Mouse (Mus musculus): ENCODE measurements around the gene Pdk2.

Pdk2 gene

GRCm38 (mm10) chr11:95001584-95002347 is 39.4 kb downstream of the Pdk2 start:
- no peak for DNase-seq (ENCODE audit: low read depth)

- no peak for DNase-seq (ENCODE audit: low read depth)
Measured at GRCm38 (mm10) chr11:95001058-95001457, 40.1 kb downstream of the Pdk2 start.

DNA sequence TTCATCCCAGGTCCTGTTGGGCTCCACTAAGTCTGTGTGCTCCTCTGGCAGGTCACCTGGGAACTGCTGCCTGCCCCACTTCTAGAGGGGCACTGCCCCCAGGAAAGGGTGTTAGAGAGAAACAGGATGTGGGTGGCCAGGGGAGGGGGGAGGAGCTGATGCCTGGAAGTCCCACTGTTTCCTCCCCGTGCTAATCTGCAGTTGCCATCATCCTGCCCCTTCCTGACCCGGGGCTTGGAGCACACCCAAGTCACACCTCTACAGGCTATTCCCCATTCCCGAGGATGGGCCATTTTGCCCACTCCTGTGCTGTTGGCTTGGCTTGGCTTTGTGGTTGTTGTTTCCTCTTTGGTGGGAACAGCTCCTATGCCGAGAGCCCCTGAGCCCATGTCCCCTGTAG is 40.6 kb downstream of the Pdk2 start:
- DNase-seq (ENCODE audit: low read depth), result no peak

DNA sequence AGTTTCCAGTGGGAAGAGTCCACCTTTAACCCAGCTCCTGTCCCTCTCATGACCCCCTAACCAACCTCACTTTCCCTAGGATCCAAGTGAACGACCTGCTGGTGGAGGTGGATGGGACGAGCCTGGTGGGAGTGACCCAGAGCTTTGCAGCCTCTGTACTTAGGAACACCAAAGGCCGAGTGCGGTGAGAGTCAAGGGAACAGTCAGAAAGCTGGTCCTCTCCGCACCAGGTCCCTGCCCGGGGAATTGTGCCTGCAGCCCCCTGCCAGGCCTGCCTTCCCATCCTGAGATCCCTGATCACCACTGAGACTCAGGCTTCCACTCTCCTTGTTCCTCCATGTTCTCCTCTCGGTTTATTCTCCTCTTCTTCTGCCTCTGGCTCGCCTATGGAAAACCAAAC is 41.0 kb downstream of the Pdk2 start:
- DNase-seq (ENCODE audit: low read depth), result no peak

GRCm38 (mm10) chr11:94998041-94998531 is 43.1 kb downstream of the Pdk2 start:
- DNase-seq (ENCODE audit: low read depth), result no peak

- DNase-seq (ENCODE audit: low read depth), result no peak
Measured at GRCm38 (mm10) chr11:94997596-94997995, 43.6 kb downstream of the Pdk2 start.

DNA sequence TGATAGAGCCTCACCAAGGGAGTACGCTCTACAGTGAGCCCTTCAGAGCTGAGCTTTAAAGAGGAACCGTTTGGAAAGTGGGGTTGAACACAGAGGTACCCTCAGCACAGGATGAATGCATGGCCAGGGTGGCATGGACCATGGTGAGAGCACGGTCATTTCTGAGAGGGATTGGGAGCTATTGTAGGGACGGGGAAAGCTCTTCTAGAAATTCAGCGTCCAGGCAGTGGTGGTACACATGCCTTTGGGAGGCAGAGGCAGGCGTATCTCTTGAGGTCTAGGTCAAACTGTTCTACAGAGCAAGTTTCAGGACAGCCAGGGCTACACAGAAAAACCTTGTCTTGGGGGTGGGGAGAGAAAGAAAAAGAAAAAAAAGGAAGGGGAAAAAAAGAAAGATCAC is 44.2 kb downstream of the Pdk2 start:
- DNase-seq (ENCODE audit: low read depth), result no peak

DNA sequence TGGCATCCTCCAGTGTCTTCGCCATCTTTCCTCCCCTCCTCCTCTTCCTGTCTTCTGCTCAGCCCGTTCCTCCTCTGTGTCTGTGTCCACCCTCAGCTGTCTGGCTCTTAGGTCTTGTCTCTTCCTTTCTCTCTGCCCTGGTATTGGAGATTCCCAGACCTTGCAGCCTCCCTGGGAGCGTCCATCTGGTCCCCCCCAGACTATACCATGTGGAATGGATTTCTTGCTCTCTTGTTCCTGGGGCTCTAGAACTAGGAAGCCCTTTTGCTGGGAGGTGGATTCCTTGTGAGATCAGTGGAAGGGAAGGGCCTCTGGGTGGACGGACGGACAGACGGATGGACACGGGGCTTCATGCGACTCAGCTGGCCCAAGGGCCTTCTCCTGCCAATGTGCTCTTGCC is 45.1 kb downstream of the Pdk2 start:
- no peak for DNase-seq (ENCODE audit: low read depth)

DNA sequence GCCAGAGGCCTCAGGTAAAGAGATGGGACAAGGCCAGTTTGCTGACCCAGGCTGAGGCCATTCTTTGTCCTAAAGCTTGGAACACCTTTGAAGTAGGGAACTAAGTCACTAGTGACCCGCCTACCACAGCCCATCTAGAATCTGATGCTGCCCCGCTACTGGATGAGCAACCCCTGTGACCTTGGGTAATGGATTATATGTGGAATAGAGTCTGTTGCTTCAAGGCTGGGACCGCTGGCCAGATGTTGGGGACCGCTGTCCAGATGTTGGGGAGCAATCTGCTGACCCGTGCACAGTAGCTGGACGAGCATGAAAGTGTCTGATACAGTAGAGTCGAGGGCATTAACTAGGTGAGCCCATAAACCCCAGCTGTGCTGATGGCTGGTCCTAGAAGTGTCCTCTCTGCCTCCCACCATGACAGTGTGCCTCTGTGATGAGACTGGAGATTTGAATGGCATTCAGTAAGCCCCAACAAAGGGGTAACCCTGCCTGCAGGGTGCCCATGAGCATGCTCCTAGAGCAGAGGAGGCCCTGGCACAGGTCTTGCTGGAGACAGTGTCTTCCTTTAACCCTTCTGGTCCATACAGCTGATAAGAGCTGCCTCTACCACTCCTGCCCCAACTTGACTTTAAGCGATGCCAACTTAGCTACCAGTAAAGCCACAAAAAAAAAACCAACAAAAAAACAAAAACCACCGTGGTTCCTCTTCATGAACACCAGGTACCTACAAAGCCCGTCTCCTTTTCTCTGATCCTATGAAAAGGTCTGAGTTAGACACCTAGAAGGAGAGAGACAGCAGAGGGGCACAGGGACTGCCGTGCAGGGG is 46.0 kb downstream of the Pdk2 start:
- no peak for DNase-seq (ENCODE audit: low read depth)

GRCm38 (mm10) chr11:94994208-94994814 is 46.8 kb downstream of the Pdk2 start:
- no peak for DNase-seq (ENCODE audit: low read depth)

GRCm38 (mm10) chr11:94992754-94993606 is 48.2 kb downstream of the Pdk2 start:
- DNase-seq (ENCODE audit: low read depth), result no peak

DNA sequence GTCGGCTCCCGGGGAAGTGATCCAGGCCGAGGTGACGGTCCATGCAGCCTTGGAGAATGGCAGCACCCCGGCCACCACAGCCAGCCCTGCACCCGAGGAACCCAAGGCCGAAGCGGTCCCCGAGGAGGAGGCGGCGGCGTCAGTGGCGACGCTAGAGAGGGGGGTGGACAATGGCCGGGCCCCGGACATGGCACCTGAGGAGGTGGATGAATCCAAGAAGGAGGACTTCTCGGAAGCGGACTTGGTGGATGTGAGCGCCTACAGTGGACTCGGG is 48.7 kb downstream of the Pdk2 start:
- no peak for DNase-seq (ENCODE audit: low read depth)

DNA sequence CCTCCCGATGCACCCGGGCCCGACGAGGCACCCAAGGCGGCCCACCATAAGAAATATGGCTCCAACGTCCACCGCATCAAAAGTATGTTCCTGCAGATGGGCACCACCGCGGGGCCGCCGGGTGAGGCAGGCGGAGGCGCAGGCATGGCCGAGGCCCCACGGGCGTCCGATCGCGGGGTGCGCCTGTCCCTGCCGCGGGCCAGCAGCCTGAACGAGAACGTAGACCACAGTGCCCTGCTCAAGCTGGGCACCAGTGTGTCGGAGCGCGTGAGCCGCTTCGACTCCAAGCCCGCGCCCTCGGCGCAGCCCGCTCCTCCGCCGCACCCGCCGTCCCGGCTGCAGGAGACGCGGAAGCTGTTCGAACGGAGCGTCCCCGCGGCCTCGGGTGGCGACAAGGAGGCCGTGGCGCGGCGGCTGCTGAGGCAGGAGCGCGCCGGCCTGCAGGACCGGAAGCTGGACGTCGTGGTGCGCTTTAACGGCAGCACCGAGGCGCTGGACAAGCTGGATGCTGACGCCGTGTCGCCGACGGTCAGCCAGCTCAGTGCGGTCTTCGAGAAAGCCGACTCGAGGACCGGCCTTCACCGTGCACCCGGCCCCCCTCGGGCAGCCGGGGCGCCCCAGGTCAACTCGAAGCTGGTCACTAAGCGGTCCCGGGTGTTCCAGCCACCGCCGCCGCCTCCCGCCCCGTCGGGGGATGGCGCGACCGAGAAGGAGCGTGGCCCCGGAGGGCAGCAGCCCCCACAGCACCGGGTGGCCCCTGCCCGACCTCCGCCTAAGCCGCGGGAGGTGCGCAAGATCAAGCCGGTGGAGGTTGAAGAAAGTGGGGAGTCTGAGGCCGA is 49.3 kb downstream of the Pdk2 start:
- DNase-seq (ENCODE audit: low read depth), result no peak

- DNase-seq (ENCODE audit: low read depth), result peak; percentile 85
Measured at GRCm38 (mm10) chr11:94990749-94991577, 50.2 kb downstream of the Pdk2 start, which contains the start of gene Ppp1r9b. Gene Ppp1r9b, plus strand, starts transcription at chr11:94991035.

- DNase-seq (ENCODE audit: low read depth), result no peak
Measured at GRCm38 (mm10) chr11:94990102-94990748, 50.9 kb downstream of the Pdk2 start.

GRCm38 (mm10) chr11:94989562-94990017 is 51.6 kb downstream of the Pdk2 start:
- DNase-seq (ENCODE audit: low read depth), result peak; percentile 80

DNA sequence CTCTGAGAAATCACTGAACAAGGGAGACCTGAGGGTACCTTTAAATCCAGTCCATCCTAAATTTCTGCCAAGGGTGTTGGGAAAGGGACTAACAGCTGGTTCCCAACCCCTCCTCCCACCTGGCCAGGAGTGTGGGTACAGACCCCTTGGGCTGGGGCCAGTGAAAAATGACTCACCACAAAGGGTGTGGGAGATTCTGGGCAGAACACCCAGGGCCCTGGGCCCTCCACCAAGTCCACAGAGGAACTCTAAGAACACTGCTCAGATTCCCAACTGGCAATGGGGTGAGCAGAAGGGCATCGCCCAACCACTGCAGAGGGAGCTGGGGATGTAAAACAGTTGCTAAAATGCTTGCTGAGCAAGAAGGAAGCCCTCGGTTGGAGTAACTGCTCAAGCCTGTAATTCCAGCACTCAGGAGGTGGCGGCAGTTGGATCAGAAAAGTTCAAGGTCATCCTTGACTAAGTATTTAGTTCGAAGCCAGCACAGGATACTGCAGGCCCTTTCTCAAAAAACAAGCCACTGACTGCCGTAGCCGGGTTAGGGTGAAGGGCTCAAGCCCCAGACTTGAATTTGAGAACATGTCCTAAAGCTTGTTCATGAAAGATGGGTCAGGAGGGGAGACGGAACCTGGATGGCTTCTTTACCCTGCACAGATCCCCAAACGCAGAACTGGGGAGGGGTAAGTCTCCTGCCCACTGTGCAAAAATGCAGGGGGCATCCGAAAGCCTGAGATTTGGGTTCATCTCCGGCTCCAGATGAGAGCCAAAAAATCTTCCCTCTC is 52.2 kb downstream of the Pdk2 start:
- DNase-seq (ENCODE audit: low read depth), result no peak

DNA sequence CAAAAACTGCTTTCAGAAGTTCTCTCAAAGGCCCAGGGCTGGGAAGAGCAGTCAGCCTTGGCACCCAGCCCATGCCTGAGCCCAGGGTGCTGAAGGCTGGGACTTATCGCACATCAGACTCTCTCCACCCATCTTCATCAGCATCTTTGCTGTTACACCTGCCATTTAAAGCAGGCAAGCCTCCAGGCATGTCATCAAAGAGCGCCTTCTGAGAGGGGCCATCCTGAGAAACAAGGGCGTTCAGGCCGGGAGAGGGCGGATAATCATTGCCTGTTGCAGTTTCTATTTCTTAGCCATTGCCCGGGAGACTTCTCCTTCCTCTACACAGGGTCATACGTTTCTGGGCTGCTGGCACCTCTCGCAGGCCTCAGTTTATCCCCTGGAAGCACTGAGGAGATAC is 53.3 kb downstream of the Pdk2 start:
- DNase-seq (ENCODE audit: low read depth), result no peak

DNA sequence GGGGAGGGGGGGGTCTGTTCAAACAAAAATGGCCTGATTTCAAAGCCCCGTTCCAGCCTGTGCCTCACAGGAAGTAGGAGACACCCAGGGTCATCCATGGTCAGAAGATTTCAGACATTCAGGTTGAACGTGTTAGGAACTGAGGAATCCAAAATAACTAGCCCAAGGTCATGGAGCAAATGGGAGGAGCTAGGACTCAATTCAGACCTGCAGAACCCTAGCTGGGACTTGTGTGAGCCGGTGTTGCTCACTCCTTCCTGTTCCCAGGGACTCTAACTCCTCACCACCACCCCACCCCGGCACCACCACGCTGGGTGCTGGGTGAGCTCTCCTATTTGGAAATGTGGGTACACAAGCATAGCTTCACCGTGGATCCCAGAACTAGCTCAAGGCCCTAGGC is 53.8 kb downstream of the Pdk2 start:
- no peak for DNase-seq (ENCODE audit: low read depth)

Measured in c-Kit-positive CD71-negative TER-119-negative erythroid progenitor cells, embryonic 14.5 days (primary cell).